Mouse (Mus musculus) MEL (cell line): ENCODE results near the gene Clec2e. TPM values are rescaled to one million over a fixed set of nuclear protein-coding genes. Genes with fewer than 3 reads are reported as not detected.
A peak's percentile ranks its signal among the peaks of the same experiment; 100 is the strongest.

Source experiments
- DNase-seq: peaks from one replicate; pipeline ENCODE4 v3.0.0; 2011; ENCODE audit warnings: low read depth, low spot score
- H3K27ac ChIP-seq: 2 replicates; pipeline ENCODE4 v1.5.1; 2012; ENCODE audit warnings: low read depth, mild to moderate bottlenecking, control low read depth, low read length, moderate library complexity; ENCODE audit not compliant: control insufficient read depth
- H3K27me3 ChIP-seq, 2 experiments: fragments of 150-350 bp in 1 of 2; sonication (generic) in 1 of 2; 2 replicates each; pipeline ENCODE4 v1.6.1; 2012; ENCODE audit warnings: low read length in 2 of 2, mild to moderate bottlenecking in 2 of 2, improper control_type of control experiment in 1 of 2, moderate library complexity in 1 of 2; ENCODE audit not compliant: insufficient read depth in 2 of 2, control insufficient read depth in 1 of 2
- H3K36me3 ChIP-seq, 2 experiments: 2 replicates each; pipeline ENCODE4 v1.6.1; 2012 to 2014; ENCODE audit warnings: low read length in 2 of 2, improper control_type of control experiment in 1 of 2, inconsistent platforms in 1 of 2, mild to moderate bottlenecking in 1 of 2; ENCODE audit not compliant: insufficient read depth in 2 of 2, control insufficient read depth in 1 of 2
- H3K4me1 ChIP-seq, 2 experiments: fragments of 150-350 bp in 1 of 2; sonication (generic) in 1 of 2; 2 replicates each; pipeline ENCODE4 v1.6.1; 2012; ENCODE audit warnings: low read length in 2 of 2, improper control_type of control experiment in 1 of 2, mild to moderate bottlenecking in 1 of 2; ENCODE audit not compliant: insufficient read depth in 2 of 2, control insufficient read depth in 1 of 2
- H3K4me3 ChIP-seq, 2 experiments: fragments of 150-350 bp in 1 of 2; sonication (generic) in 1 of 2; 2 replicates each; pipeline ENCODE4 v1.5.1; 2012; ENCODE audit warnings: low read depth in 2 of 2, low read length in 2 of 2, mild to moderate bottlenecking in 2 of 2, moderate library complexity in 2 of 2, control low read depth in 1 of 2, improper control_type of control experiment in 1 of 2; ENCODE audit not compliant: control insufficient read depth in 1 of 2, insufficient read depth in 1 of 2
- H3K79me2 ChIP-seq: 2 replicates; pipeline ENCODE4 v1.6.1; 2012; ENCODE audit warnings: mild to moderate bottlenecking, low read length, moderate library complexity; ENCODE audit not compliant: control insufficient read depth, poor library complexity, insufficient read depth
- H3K9ac ChIP-seq: 2 replicates; pipeline ENCODE4 v1.6.1; 2012; ENCODE audit warnings: low read depth, mild to moderate bottlenecking, control low read depth, low read length, moderate library complexity; ENCODE audit not compliant: control insufficient read depth, poor library complexity, severe bottlenecking
- H3K9me3 ChIP-seq: fragments of 150-350 bp; sonication (generic); replicated peaks from 2 replicates; pipeline ENCODE4 v1.6.1; 2012; ENCODE audit warnings: mild to moderate bottlenecking, low read length, improper control_type of control experiment, moderate library complexity; ENCODE audit not compliant: insufficient read depth
- BHLHE40 ChIP-seq: IDR thresholded peaks from 2 replicates; pipeline ENCODE4 v1.6.1; 2012; ENCODE audit warnings: low read depth, mild to moderate bottlenecking, inconsistent platforms, low read length, improper control_type of control experiment, borderline replicate concordance
- CHD1 ChIP-seq: IDR thresholded peaks from 2 replicates; pipeline ENCODE4 v1.6.1; 2012; ENCODE audit warnings: low read depth, mild to moderate bottlenecking, inconsistent platforms, low read length, improper control_type of control experiment
- CTCF ChIP-seq, 3 experiments: IDR thresholded peaks in 2 of 3; conservative IDR thresholded peaks in 1 of 3; 2 replicates each; pipeline ENCODE4 v1.5.1; 2011 to 2012; ENCODE audit warnings: low read length in 3 of 3, low read depth in 2 of 3, mild to moderate bottlenecking in 2 of 3, improper control_type of control experiment in 1 of 3, inconsistent platforms in 1 of 3, mixed read lengths in 1 of 3, moderate library complexity in 1 of 3; ENCODE audit not compliant: control insufficient read depth in 1 of 3, insufficient read depth in 1 of 3, poor library complexity in 1 of 3, severe bottlenecking in 1 of 3
- E2F4 ChIP-seq: IDR thresholded peaks from 2 replicates; pipeline ENCODE4 v1.6.1; 2011; ENCODE audit warnings: low read depth, low read length, improper control_type of control experiment, borderline replicate concordance
- ELF1 ChIP-seq: IDR thresholded peaks from 2 replicates; pipeline ENCODE4 v1.6.1; 2014; ENCODE audit warnings: low read depth, mild to moderate bottlenecking, inconsistent platforms, low read length, improper control_type of control experiment, moderate library complexity
- EP300 ChIP-seq, 2 experiments: IDR thresholded peaks; 2 replicates each; pipeline ENCODE4 v1.6.1; 2011; ENCODE audit warnings: improper control_type of control experiment in 2 of 2, low read length in 2 of 2, low read depth in 1 of 2, mild to moderate bottlenecking in 1 of 2
- ETS1 ChIP-seq: IDR thresholded peaks from 2 replicates; pipeline ENCODE4 v1.6.1; 2012; ENCODE audit warnings: low read depth, mild to moderate bottlenecking, inconsistent platforms, low read length, improper control_type of control experiment, moderate library complexity
- GABPA ChIP-seq: IDR thresholded peaks from 2 replicates; pipeline ENCODE4 v1.6.1; 2012; ENCODE audit warnings: low read depth, mild to moderate bottlenecking, inconsistent platforms, low read length, improper control_type of control experiment, moderate library complexity
- HCFC1 ChIP-seq: IDR thresholded peaks from 2 replicates; pipeline ENCODE4 v1.6.1; 2012; ENCODE audit warnings: low read depth, mild to moderate bottlenecking, inconsistent platforms, low read length, improper control_type of control experiment, moderate library complexity
- JUND ChIP-seq: IDR thresholded peaks from 2 replicates; pipeline ENCODE4 v1.6.1; 2011; ENCODE audit warnings: low read depth, mild to moderate bottlenecking, improper control_type of control experiment, low read length
- KAT2A ChIP-seq: conservative IDR thresholded peaks from 2 replicates; pipeline ENCODE4 v1.6.1; 2012; ENCODE audit warnings: low read depth, low read length, improper control_type of control experiment, inconsistent platforms
- MAFK ChIP-seq: IDR thresholded peaks from 2 replicates; pipeline ENCODE4 v1.6.1; 2011; ENCODE audit warnings: low read depth, mild to moderate bottlenecking, low read length, improper control_type of control experiment, borderline replicate concordance
- MAX ChIP-seq: IDR thresholded peaks from 2 replicates; pipeline ENCODE4 v1.6.1; 2011; ENCODE audit warnings: low read length, improper control_type of control experiment
- MAZ ChIP-seq: IDR thresholded peaks from 2 replicates; pipeline ENCODE4 v1.6.1; 2012; ENCODE audit warnings: low read depth, mild to moderate bottlenecking, inconsistent platforms, low read length, improper control_type of control experiment
- MEF2A ChIP-seq: IDR thresholded peaks from 2 replicates; pipeline ENCODE4 v1.6.1; 2014; ENCODE audit warnings: low read depth, mild to moderate bottlenecking, inconsistent platforms, low read length, improper control_type of control experiment; ENCODE audit not compliant: poor library complexity, insufficient replicate concordance, severe bottlenecking; ENCODE audit errors: extremely low read depth
- MXI1 ChIP-seq: IDR thresholded peaks from 2 replicates; pipeline ENCODE4 v1.6.1; 2011; ENCODE audit warnings: mild to moderate bottlenecking, low read depth, low read length, improper control_type of control experiment
- MYC ChIP-seq: IDR thresholded peaks from 2 replicates; pipeline ENCODE4 v1.6.1; 2011; ENCODE audit warnings: low read depth, mild to moderate bottlenecking, low read length, improper control_type of control experiment, moderate library complexity
- NRF1 ChIP-seq: IDR thresholded peaks from 2 replicates; pipeline ENCODE4 v1.6.1; 2014; ENCODE audit warnings: low read depth, mild to moderate bottlenecking, inconsistent platforms, low read length, improper control_type of control experiment, moderate library complexity; ENCODE audit not compliant: poor library complexity, insufficient read depth, severe bottlenecking
- POLR2A ChIP-seq, 2 experiments: IDR thresholded peaks; 2 replicates each; pipeline ENCODE4 v1.6.1; 2011 to 2012; ENCODE audit warnings: low read length in 2 of 2, mild to moderate bottlenecking in 2 of 2, control low read depth in 1 of 2, improper control_type of control experiment in 1 of 2, low read depth in 1 of 2, moderate library complexity in 1 of 2; ENCODE audit not compliant: control insufficient read depth in 1 of 2, insufficient read depth in 1 of 2, poor library complexity in 1 of 2
- POLR2AphosphoS5 ChIP-seq: IDR thresholded peaks from 2 replicates; pipeline ENCODE4 v1.6.1; 2012; ENCODE audit warnings: low read depth, borderline replicate concordance, mild to moderate bottlenecking, inconsistent platforms, low read length, moderate library complexity, mixed read lengths
- RAD21 ChIP-seq: IDR thresholded peaks from 2 replicates; pipeline ENCODE4 v1.6.1; 2011; ENCODE audit warnings: mild to moderate bottlenecking, low read depth, low read length, improper control_type of control experiment
- RCOR1 ChIP-seq: IDR thresholded peaks from 2 replicates; pipeline ENCODE4 v1.6.1; 2012; ENCODE audit warnings: low read depth, mild to moderate bottlenecking, inconsistent platforms, low read length, improper control_type of control experiment
- SIN3A ChIP-seq: IDR thresholded peaks from 2 replicates; pipeline ENCODE4 v1.6.1; 2012; ENCODE audit warnings: low read length, improper control_type of control experiment, inconsistent platforms
- SMC3 ChIP-seq: IDR thresholded peaks from 2 replicates; pipeline ENCODE4 v1.6.1; 2011; ENCODE audit warnings: low read depth, low read length, improper control_type of control experiment
- TAL1 ChIP-seq: IDR thresholded peaks from 2 replicates; pipeline ENCODE4 v1.6.1; 2012; ENCODE audit warnings: mild to moderate bottlenecking, inconsistent platforms, low read length, moderate library complexity, mixed read lengths
- TCF12 ChIP-seq: IDR thresholded peaks from 2 replicates; pipeline ENCODE4 v1.6.1; 2014; ENCODE audit warnings: low read depth, mild to moderate bottlenecking, inconsistent platforms, low read length, improper control_type of control experiment, moderate library complexity
- UBTF ChIP-seq: IDR thresholded peaks from 2 replicates; pipeline ENCODE4 v1.6.1; 2012; ENCODE audit warnings: low read depth, mild to moderate bottlenecking, inconsistent platforms, low read length, improper control_type of control experiment, moderate library complexity, borderline replicate concordance; ENCODE audit not compliant: insufficient read depth
- USF2 ChIP-seq, 2 experiments: IDR thresholded peaks; 2 replicates each; pipeline ENCODE4 v1.6.1; 2011 to 2012; ENCODE audit warnings: improper control_type of control experiment in 2 of 2, low read length in 2 of 2, borderline replicate concordance in 1 of 2, inconsistent platforms in 1 of 2, low read depth in 1 of 2, mild to moderate bottlenecking in 1 of 2; ENCODE audit not compliant: insufficient read depth in 1 of 2
- ZC3H11A ChIP-seq: IDR thresholded peaks from 2 replicates; pipeline ENCODE4 v1.6.1; 2012; ENCODE audit warnings: low read depth, mild to moderate bottlenecking, inconsistent platforms, low read length, improper control_type of control experiment
- ZKSCAN1 ChIP-seq: IDR thresholded peaks from 2 replicates; pipeline ENCODE4 v1.6.1; 2012; ENCODE audit warnings: low read depth, mild to moderate bottlenecking, inconsistent platforms, low read length, improper control_type of control experiment, moderate library complexity
- ZNF384 ChIP-seq: IDR thresholded peaks from 2 replicates; pipeline ENCODE4 v1.6.1; 2012; ENCODE audit warnings: low read depth, mild to moderate bottlenecking, inconsistent platforms, low read length, improper control_type of control experiment
- polyA plus RNA-seq, 2 experiments: library from polyadenylated mRNA; stranded (reverse) in 1 of 2; unstranded in 1 of 2; fragments of >175 nt in 1 of 2; fragments of >200 nt in 1 of 2; gene quantifications; 2 replicates each; pipeline versions ENCODE4 v1.2.1 to v1.2.4; 2012; ENCODE audit warnings: low replicate concordance in 2 of 2, low read depth in 1 of 2; ENCODE audit not compliant: insufficient read length in 2 of 2, insufficient read depth in 1 of 2, missing spikeins in 1 of 2
- total RNA-seq: library from RNA; depleted of rRNA; stranded (reverse); fragments of 300-350 nt; gene quantifications from 2 replicates; pipeline ENCODE4 v1.2.3, GENCODE M21; 2012

Gene Clec2e
- total and polyA plus RNA-seq, 3 experiments: not detected

DNA sequence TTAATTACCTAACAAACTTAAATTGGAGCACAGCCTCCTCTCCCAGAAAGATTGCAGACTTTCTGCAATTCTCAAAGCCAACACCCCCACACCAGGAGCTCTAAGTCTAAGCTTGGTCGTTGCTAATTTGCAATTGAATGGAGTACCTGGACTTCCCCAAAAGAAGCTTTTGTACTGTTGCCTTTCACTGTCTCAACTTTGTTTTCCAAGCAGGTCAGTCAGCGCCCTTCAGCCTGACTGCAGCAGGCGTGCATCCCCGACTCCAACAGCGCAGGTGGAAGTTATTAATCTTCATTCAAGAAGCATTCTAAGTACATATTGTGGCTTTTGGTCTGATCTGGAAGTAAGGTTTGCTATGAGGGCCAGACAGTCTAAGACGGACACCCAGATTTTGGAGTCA is 15.6 kb downstream of the Clec2e start:
- Histone ChIP-seq H3K36me3 (no peaks in the 10 kb centered on the region), H3K79me2 (no peaks in the 10 kb centered on the region), H3K4me1 (no peaks in the 10 kb centered on the region), H3K27me3 (no peaks in the 10 kb centered on the region), H3K9me3 (peaks cover 3% of the 10 kb centered on the region; the same call in 1 of the 2 replicates), H3K4me3 (no peak overlapping the region), H3K27ac (no peak overlapping the region), H3K9ac (no peak overlapping the region)
- DNase-seq: no peak
- no peak for TF ChIP-seq TAL1
- TF ChIP-seq POLR2A (IDR thresholded peaks at IDR 0.05; ENCODE audit: control insufficient read depth in 1 of 2, insufficient read depth in 1 of 2, low read depth in 1 of 2, low read length in 2 of 2, poor library complexity in 1 of 2): no peak
- no peak for TF ChIP-seq RCOR1

DNA sequence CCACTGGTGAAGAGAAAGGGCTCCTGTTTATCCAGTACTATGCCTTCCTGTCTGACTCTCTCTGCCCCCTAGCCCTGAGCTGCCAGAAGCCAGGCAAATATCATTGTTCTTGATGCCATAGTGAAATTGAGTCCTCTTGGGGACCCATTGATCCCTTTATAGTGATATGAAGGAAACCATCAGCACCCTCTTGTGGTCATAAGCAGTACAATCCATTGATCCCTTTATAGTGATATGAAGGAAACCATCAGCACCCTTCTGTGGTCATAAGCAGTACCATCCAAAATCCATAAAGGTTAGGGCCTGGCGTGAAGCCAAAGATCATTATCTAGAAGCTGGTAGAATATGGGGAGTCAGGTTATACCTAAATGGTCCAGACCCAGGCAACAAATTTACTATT is 33.7 kb downstream of the Clec2e start:
- TF ChIP-seq TAL1: no peak
- no peak for TF ChIP-seq ZKSCAN1
- no peak for TF ChIP-seq E2F4
- no peak for TF ChIP-seq HCFC1
- peak; percentile 71 for TF ChIP-seq SMC3
- no peak for TF ChIP-seq ELF1
- TF ChIP-seq KAT2A: no peak
- TF ChIP-seq USF2 (IDR thresholded peaks at IDR 0.05; ENCODE audit: borderline replicate concordance in 1 of 2, insufficient read depth in 1 of 2, low read depth in 1 of 2, low read length in 2 of 2): no peak
- peak in 2 of 3 experiments; percentile 49 to 62; a peak in 4 of 6 replicates for TF ChIP-seq CTCF (IDR thresholded peaks at IDR 0.05 in 2 of 3, conservative IDR thresholded peaks at IDR 0.05 in 1 of 3; ENCODE audit: control insufficient read depth in 1 of 3, insufficient read depth in 1 of 3, low read depth in 2 of 3, low read length in 3 of 3, poor library complexity in 1 of 3, severe bottlenecking in 1 of 3)
- TF ChIP-seq MEF2A: no peak
- peak; percentile 60 for TF ChIP-seq ZC3H11A
- no peak for TF ChIP-seq NRF1
- TF ChIP-seq EP300 (IDR thresholded peaks at IDR 0.05; ENCODE audit: low read depth in 1 of 2, low read length in 2 of 2): no peak
- TF ChIP-seq CHD1: no peak
- no peak for TF ChIP-seq ETS1
- no peak for TF ChIP-seq BHLHE40
- TF ChIP-seq MYC: no peak
- TF ChIP-seq RAD21: peak; percentile 51
- TF ChIP-seq TCF12: no peak
- TF ChIP-seq UBTF: no peak
- no peak for TF ChIP-seq MAX
- no peak for TF ChIP-seq POLR2A (IDR thresholded peaks at IDR 0.05; ENCODE audit: control insufficient read depth in 1 of 2, insufficient read depth in 1 of 2, low read depth in 1 of 2, low read length in 2 of 2, poor library complexity in 1 of 2)
- TF ChIP-seq MAFK: no peak
- TF ChIP-seq SIN3A: no peak
- TF ChIP-seq JUND: no peak
- no peak for TF ChIP-seq MAZ
- no peak for TF ChIP-seq ZNF384
- TF ChIP-seq MXI1: no peak
- no peak for TF ChIP-seq GABPA
- TF ChIP-seq POLR2AphosphoS5: no peak
- Histone ChIP-seq H3K36me3 (no peaks in the 10 kb centered on the region), H3K79me2 (no peaks in the 10 kb centered on the region), H3K4me1 (no peaks in the 10 kb centered on the region), H3K9ac (no peak overlapping the region), H3K27ac (no peak overlapping the region), H3K4me3 (no peak overlapping the region), H3K27me3 (no peaks in the 10 kb centered on the region), H3K9me3 (no peaks in the 10 kb centered on the region)
- peak; percentile 39 for DNase-seq
